Mouse (Mus musculus): Measurements from ENCODE around the gene Kcne1l.

- TF ChIP-seq CTCF (IDR thresholded peaks at IDR 0.05; ENCODE audit: extremely low read depth, insufficient read length, insufficient replicate concordance, low read depth, low read length) (no peak), POLR2A (IDR thresholded peaks at IDR 0.05; ENCODE audit: low read depth, low read length) (no peak)
Observed at GRCm38 (mm10) chrX:142305869-142306581, at the start of gene Kcne1l.
